Mouse (Mus musculus) lung, adult 2 months (tissue): ENCODE measurements around the gene Qsox2.

Source experiments
- CTCF ChIP-seq: fragments of 200-500 bp; IDR thresholded peaks from 2 replicates; pipeline ENCODE4 v1.5.1; 2011; ENCODE audit warnings: mild to moderate bottlenecking, low read length, control low read depth; ENCODE audit not compliant: insufficient read depth
- POLR2A ChIP-seq: fragments of 200-500 bp; IDR thresholded peaks from 2 replicates; pipeline ENCODE4 v1.6.1; 2011; ENCODE audit warnings: low read depth, mild to moderate bottlenecking, control low read depth, low read length, borderline replicate concordance; ENCODE audit errors: extremely low read depth

DNA sequence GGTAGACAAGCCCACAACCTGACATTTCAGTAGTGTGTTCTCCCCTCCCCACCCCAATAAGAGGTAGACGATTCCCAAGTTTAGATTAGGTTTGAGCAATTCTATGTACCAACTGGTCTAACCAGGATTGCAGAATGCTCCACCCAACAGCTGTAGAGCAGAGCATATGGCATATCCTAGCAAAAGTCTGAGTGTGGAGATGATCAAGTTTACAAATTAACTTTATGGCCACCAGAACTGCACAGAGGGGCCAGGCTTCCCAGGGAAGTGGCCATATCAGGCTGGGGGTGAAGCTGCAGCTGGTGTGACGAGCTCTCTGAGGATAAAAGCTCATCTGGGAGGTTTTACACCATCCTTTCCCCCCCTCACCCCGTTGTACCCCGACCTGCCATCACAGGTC, 27.3 kb upstream of the Qsox2 start:
- TF ChIP-seq CTCF (no peak), POLR2A (no peak)
